Mouse (Mus musculus) kidney, adult 9 months (tissue): Measurements from ENCODE around the gene Zbtb11.
"Not testable (repeated sequence)": the region's sequence is repeated elsewhere in the genome, so short reads cannot be mapped to it uniquely, and the experiment has no call there.

Source experiments
- DNase-seq: peaks from one replicate; pipeline ENCODE4 v3.0.0; 2022

Zbtb11 gene

DNA sequence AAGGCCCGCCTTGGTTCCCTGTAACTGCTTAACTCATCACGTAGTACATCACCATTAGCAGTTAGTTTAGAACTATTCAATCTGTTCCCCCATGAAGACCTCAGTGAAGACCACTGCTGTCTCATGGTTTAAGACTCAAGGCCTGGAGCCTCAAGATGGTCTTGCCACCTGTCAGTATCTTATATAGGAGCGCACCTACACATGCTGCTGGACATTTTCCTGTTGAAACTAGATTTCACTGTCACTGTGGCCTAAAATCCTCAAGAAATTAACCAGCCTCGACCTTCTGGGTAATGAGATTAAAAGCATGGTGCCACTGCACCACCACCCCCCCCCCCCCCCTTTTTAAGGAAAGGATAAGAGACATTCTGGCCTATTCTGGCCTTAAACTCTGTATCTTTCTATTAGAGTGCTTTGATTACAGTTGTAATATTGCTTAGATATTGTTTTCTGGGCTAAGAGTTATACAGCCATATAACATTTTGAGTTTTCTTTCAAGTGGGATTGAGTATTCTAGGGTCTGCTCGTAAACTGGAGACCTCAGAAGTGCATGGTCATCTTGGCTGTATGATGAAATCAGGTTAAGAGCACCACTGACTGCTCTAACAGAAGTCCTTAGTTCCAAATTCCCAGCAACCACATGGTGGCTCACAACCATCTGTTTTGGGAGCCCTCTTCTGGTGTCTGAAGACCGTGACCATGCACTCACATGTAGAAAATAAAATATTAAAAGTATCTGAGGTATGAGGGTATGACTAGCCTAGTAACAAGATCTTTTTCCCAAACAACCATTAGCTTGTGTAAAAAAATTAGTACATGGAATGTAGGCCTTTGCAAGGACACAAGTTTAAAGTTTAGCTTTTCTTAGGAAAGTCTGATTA is 1.7 kb upstream of the Zbtb11 start:
- no peak for DNase-seq

GRCm38 (mm10) chr16:55972626-55973201 is 969 bp upstream of the Zbtb11 start:
- no peak for DNase-seq

GRCm38 (mm10) chr16:55974256-55974902 is 696 bp downstream of the Zbtb11 start:
- DNase-seq: peak; percentile 92

DNA sequence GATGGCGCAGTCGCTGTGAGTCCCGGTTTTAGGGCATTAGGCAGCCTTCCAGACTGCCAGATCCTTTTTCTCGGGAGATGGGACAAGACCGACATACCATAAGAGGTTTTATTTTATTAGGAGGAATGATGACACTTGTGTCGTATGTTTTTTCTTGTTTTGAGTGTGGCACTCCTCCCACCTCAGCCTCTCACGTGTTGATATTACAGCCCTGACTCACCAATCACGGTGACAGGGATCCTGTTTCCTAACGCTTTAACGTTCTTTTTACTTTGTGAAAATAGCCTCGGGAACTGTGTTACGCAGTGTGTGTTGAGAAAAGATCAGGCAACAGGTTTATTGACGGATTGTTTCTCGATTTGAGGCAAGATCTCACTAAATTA is 1.2 kb downstream of the Zbtb11 start:
- DNase-seq: peak; percentile 68

DNA sequence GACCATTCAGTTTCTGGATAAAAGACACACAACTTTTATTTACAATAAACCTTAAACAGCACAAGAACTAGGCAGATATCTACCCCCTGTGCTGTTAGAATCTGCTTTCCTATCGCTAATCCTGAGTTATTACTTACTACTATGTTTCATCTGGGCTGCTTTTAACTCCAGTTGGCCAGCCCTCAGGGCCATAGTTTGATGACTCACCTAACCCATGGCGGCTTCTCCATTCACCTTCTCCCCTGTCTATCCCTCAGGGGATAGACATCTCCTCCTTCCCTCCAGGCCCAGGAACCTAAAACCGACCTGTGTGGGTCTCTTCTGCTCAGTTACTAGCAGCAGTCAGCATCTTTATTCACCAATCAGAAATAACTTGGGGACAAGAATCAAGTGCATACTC is 12.3 kb downstream of the Zbtb11 start:
- DNase-seq: no peak

- DNase-seq: no peak
Measured at GRCm38 (mm10) chr16:55990311-55990710, 16.6 kb downstream of the Zbtb11 start.

DNA sequence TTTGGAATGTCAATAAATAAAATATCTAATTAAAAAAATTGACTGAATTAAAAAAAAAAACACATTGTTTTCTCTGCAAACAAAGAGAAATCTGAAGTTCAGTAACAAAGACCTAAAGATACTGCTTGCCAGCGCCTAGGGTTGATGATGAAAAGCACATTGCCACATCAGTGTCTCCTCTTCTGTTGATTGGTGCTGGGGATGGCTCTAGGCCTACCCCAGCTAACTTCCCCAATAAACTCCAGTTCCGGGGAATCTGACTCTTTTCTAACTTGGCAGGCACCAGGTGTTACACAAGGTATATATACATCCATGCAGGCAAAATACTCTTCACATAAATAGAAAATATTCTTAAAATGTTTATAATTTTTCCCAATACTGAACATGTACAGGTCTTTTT is 20.6 kb downstream of the Zbtb11 start:
- no peak for DNase-seq

DNA sequence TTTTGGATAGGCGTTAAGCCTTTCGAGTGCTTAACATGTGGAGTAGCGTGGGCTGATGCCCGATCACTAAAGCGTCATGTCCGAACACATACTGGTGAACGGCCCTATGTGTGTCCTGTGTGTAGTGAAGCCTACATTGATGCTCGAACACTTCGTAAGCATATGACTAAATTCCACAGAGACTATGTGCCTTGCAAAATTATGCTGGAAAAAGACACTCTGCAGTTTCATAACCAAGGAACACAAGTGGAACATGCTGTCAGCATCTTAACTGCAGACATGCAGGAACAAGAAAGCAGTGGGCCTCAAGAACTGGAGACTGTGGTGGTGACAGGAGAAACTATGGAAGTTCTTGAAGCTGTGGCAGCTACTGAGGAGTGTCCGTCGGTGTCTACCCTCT is 33.1 kb downstream of the Zbtb11 start:
- no peak for DNase-seq

GRCm38 (mm10) chr16:56008862-56009261 is 35.2 kb downstream of the Zbtb11 start:
- no peak for DNase-seq

GRCm38 (mm10) chr16:56012789-56013743 is 39.4 kb downstream of the Zbtb11 start:
- DNase-seq: no peak

DNA sequence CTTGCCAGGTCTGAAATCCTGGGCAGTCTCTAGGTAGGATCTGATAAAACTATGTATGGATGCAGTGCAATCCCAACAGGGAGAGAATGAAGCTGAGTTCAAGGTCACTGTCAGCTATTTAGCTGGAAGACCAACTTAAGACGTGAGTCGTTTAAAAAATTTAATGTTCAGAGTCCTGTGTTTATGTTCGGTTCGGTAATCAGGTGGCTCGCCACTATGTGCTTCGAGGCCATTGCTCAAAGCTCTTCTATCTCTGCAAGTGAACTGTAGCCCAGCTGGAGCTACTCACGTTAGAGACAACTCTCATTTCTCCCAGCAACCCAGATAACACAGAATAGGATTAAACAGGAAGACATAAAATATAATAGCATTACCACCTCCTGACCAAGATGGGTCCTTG is 40.4 kb downstream of the Zbtb11 start:
- no peak for DNase-seq

DNA sequence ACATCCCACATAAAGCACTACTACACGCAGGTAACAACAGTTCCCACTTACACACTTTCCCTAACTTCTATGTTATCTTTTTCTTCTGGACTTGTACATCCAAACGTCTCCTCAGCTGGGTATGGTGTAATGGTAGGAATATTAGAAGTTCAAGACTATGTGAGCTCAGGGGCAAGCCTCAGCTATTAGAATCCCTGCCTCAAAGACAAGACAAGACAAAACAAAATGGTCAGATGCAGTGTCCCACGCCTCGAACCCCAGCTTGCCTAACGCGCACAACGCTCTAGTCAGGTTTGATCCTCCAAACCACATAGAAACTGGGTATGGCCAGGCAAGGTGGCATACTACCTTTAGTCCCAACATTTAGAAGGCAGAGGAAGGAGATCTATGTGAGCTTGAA is 46.0 kb downstream of the Zbtb11 start:
- DNase-seq: no peak

DNA sequence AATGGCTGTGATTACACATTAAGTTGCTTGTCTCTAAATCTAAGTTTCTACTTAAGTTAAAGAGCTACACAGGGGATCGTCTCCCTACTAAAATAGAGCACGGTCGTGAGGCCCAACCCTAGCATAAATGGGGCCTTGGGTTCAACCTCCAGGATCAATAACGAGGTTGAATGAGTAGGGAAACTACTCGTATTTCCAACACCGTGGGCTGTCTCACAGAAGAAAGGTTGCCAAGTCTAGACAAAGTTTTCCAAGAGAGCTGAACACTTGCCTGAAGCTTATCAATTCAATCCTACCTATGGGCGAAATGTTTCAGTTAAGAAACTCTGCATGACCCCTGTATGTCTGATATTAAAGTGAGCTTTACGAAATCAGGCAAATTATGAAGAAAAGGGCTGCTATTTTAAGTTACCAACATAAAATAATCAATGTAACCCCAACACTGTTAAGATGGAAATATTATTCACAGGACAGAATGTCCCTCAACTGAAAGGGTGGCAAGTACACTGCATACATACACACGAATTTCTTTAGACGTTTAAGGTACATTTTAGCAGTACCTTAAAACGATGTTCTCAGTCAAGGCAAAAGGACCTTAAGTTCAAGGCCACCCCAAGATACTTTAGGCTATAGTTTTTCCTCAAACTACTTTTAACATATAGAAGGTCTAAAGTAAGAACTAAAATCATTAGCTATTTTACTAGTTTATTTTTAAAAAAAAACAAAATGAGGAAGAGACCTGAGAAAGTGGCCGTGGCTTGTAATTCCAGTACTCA is 54.4 kb downstream of the Zbtb11 start:
- no peak for DNase-seq

DNA sequence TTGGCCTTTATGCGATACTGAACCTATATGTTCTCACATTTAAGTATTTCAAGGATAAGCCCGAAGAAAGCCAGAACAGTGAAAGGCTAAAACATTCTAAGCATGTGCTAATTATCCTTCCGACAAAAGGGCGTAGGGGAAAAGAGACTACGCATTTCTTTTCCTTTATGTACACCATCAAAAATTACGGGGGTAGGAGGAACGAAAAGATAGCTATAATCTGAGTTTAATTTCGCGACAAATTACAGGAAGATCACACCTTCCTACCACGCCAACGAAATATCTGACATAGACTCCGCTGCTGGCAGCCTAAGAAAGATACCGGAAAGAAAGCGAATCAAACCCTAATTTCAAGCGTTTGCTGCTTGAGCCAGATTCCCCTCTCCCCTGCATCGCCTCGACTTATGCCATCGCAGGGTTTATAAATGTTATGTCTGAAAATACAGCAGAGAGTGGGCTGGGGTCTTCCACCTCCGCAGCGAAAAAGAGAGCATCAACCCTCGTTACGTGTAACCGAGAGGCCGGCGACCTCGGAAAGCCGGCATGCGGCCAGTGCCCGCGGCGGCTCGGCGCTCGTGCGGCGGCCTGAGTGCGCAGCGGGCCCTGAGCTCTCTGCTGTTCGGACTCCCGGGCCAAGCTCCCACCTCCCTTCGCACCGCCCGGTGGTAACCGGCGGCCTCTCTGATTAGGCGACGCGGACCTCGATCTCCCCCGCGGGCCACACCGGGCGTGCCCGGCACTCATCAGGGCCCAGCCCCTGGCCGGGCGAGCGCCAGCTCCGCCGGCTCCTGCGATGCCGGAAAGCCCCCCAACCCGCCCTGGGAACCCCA is 55.3 kb downstream of the Zbtb11 start:
- DNase-seq: no peak

- DNase-seq: peak; percentile 98
Measured at GRCm38 (mm10) chr16:56029661-56030082, 56.0 kb downstream of the Zbtb11 start, which contains the start of gene Pcnp. TSS of gene Pcnp (minus strand) at chr16:56029739.

DNA sequence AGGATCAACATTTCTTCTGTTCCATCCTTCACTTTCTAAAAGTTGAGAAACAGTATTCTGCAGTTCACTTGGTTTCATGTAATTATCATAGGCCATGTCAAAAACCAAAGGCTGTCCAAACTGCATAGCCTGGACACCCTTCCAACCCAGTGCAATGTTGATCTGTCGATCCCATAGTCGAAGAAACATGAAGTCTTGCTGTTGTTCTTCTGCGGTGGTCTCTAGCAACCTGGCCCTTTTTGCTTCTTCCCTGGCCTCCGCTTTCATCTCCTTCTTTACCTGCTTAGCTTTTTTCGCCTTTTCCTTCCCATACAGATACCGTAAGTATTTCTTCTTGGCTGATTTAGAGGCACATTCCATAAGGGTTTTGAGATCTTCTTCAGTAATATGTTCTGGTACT is 60.9 kb downstream of the Zbtb11 start:
- no peak for DNase-seq

DNA sequence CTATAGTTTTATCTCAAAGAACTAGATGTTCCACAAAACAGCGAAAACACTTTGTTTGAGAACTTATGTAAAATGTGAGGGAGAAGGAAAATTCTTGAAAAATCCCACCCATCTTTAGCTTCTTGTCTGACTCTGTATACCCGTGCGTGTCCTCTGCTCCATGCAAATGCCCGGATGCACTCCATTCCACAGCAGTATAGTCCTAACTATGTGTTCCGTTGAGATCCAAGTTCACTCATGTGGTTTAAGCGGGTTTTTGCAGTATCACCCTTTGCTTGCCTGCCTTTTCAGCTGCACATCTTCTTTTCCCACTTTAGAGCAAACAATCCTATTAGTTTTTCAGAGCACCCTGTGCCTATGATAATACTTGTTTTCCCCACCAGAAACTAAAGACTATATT is 62.8 kb downstream of the Zbtb11 start:
- DNase-seq: no peak

- DNase-seq: peak; percentile 91
Measured at GRCm38 (mm10) chr16:56037138-56038010, 63.7 kb downstream of the Zbtb11 start, which contains the start of gene Trmt10c. TSS of gene Trmt10c (minus strand) at chr16:56037819.

DNA sequence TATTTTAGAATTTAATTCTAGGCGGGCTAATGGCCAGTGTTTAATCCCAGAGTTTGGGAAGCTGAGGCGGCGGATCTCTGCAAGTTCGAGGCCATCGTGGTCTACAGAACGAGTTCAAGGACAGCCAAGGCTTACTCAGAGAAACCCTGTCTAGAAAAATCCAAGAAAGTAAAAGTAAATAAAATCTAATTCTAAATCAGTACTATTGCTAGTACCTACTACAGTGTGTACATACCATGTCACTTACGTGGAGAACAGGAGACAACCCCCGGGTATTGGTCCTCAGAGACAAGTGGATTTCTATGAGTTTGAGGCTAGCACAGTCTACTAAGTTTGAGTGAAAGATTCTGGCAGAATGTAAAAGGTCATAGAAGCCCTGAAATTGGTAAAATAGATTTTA is 64.4 kb downstream of the Zbtb11 start:
- DNase-seq: no peak

GRCm38 (mm10) chr16:56048038-56048437 is 74.4 kb downstream of the Zbtb11 start, which contains the start of gene Senp7:
TSS of gene Senp7 (plus strand) at chr16:56048338.
- not testable (repeated sequence) for DNase-seq
